Mouse (Mus musculus) urinary bladder, postnatal 36 days (tissue): Measurements from ENCODE around the gene Sik1.
A peak's percentile ranks its signal among the peaks of the same experiment; 100 is the strongest.

Source experiments
- DNase-seq, 2 experiments: peaks; one replicate each; pipeline ENCODE4 v3.0.0; 2022; ENCODE audit warnings: low spot score in 2 of 2, mixed read lengths in 1 of 2

The Sik1 gene

GRCm38 (mm10) chr17:31832577-31832964 lies 23.0 kb downstream of the Sik1 start:
- DNase-seq = no peak

GRCm38 (mm10) chr17:31831866-31832576 lies 23.6 kb downstream of the Sik1 start:
- no peak for DNase-seq

- no peak for DNase-seq
These were observed 24.3 kb downstream of the Sik1 start for GRCm38 (mm10) chr17:31831097-31831865.

GRCm38 (mm10) chr17:31830506-31831075 lies 25.0 kb downstream of the Sik1 start:
- no peak for DNase-seq

GRCm38 (mm10) chr17:31828916-31829315 lies 26.7 kb downstream of the Sik1 start:
- no peak for DNase-seq

GRCm38 (mm10) chr17:31828118-31828517 lies 27.5 kb downstream of the Sik1 start:
- DNase-seq = no peak

GRCm38 (mm10) chr17:31827206-31827605 lies 28.4 kb downstream of the Sik1 start:
- DNase-seq = peak in 1 of 2 experiments; percentile 77

GRCm38 (mm10) chr17:31826669-31827068 lies 28.9 kb downstream of the Sik1 start:
- peak in 1 of 2 experiments; percentile 58 for DNase-seq

GRCm38 (mm10) chr17:31825678-31826077 lies 29.9 kb downstream of the Sik1 start:
- DNase-seq = no peak

- DNase-seq = no peak
These were observed 30.8 kb downstream of the Sik1 start for GRCm38 (mm10) chr17:31824812-31825211.

GRCm38 (mm10) chr17:31821136-31821933 lies 34.3 kb downstream of the Sik1 start:
- DNase-seq = peak in 1 of 2 experiments; percentile 39

- DNase-seq = no peak
These were observed 35.3 kb downstream of the Sik1 start for GRCm38 (mm10) chr17:31820099-31820846.

- no peak for DNase-seq
These were observed 36.2 kb downstream of the Sik1 start for GRCm38 (mm10) chr17:31819372-31819771.

- DNase-seq = no peak
These were observed 37.8 kb downstream of the Sik1 start for GRCm38 (mm10) chr17:31817815-31818214.

- DNase-seq = no peak
These were observed 38.4 kb downstream of the Sik1 start for GRCm38 (mm10) chr17:31817203-31817602.

- no peak for DNase-seq
These were observed 40.8 kb downstream of the Sik1 start for GRCm38 (mm10) chr17:31814848-31815247.

GRCm38 (mm10) chr17:31813938-31814622 lies 41.5 kb downstream of the Sik1 start:
- DNase-seq = no peak

GRCm38 (mm10) chr17:31811333-31811732 lies 44.3 kb downstream of the Sik1 start:
- no peak for DNase-seq

- no peak for DNase-seq
These were observed 45.7 kb downstream of the Sik1 start for GRCm38 (mm10) chr17:31809894-31810293.

GRCm38 (mm10) chr17:31809136-31809535 lies 46.5 kb downstream of the Sik1 start:
- DNase-seq = no peak
